Comparison of ENCODE assay signal across 8 mouse cellular contexts in the genomic region with DNA sequence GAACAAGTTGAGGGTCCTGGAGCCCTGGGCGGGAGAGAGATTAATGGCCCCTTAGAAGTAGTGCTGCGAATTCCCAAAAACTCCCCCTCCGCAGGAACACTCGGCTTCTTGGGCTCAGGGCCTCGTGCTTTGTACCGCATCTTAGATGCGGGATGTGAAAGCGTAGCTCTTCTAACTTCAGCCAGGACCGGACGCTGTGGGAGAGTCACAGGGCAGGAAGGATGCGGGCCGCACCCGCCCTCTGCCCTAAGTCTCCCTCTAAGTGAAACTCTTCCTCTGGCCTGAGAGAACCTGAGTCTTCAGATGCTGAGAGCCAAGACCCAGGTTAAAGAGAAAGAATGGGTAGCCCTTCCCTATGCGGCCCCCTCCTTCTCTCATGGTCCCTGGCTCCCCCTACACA. TPM values are rescaled to one million over a fixed set of nuclear protein-coding genes. Genes with fewer than 3 reads are reported as not detected.
DNase-seq lines count a peak whose midpoint lies in the region; ATAC-seq lines count a peak whose summit lies in the region.

No protein-coding gene starts in this region.

- 0 out of 2 replicates have a peak, but pooled peaks cover 9% of the 10 kb centered on the region for H3K36me3 ChIP-seq in forebrain, embryonic 13.5 days (ENCODE audit: poor library complexity, severe bottlenecking)

- no peak for ATAC-seq in forebrain, embryonic 13.5 days

- H3K4me2 ChIP-seq in forebrain, embryonic 13.5 days: peak overlapping the region; percentile 98

- DNase-seq in heart, adult 18-20 months: peak; percentile 63 to 75
- DNase-seq in heart, postnatal 4 days: no peak
- peak; percentile 46 for DNase-seq in kidney, adult 18-20 months
- peak; percentile 62 for DNase-seq in lung, postnatal 10 days
- no peak for DNase-seq in ovary, postnatal 10 days (ENCODE audit: low spot score)
- no peak for DNase-seq in gastrocnemius, adult 18-20 months (ENCODE audit: low spot score)
- DNase-seq in frontal cortex, postnatal 25 days (ENCODE audit: low spot score in 2 of 2): no peak

- 4% methylated on average over 14 of the region's 14 CpGs for WGBS in forebrain, embryonic 13.5 days

- H3K4me3 ChIP-seq in forebrain, embryonic 13.5 days: peak overlapping the region; percentile 71

- H3K27ac ChIP-seq in forebrain, embryonic 13.5 days: no peak overlapping the region

- no peaks in the 10 kb centered on the region for H3K9me3 ChIP-seq in forebrain, embryonic 13.5 days (replicated peaks)

- H3K27me3 ChIP-seq in forebrain, embryonic 13.5 days: peaks cover 21% of the 10 kb centered on the region; the same call in 1 of the 2 replicates

- H3K4me1 ChIP-seq in forebrain, embryonic 13.5 days: peaks cover 58% of the 10 kb centered on the region

- H3K9ac ChIP-seq in forebrain, embryonic 13.5 days: peak overlapping the region; percentile 85

RNA-seq across cellular contexts. Expression of gene Grasp, which starts 1.0 kb away (rescaled TPM):
- total RNA-seq in heart, adult 18-20 months (2021): 1 to 10 TPM; 8.7 to 9.7 TPM
- 10 to 100 TPM; 13.9 to 15.1 TPM for total RNA-seq in heart, postnatal 4 days (2021)
- 1.3 and 1.5 TPM in 2 replicates for polyA plus RNA-seq in forebrain, embryonic 13.5 days (2015; fragmentation: Nextera tagmentation; extraction: Ambion mirVana)
- total RNA-seq in gastrocnemius, adult 18-20 months (2021): 1 to 10 TPM; 4.4 to 5.1 TPM

RNA-seq across cellular contexts. Expression of gene Nr4a1, which starts 29.1 kb away (rescaled TPM):
- total RNA-seq in heart, adult 18-20 months (2021): 10 to 100 TPM in 1 of 2 experiments, 1 to 10 TPM in 1; 7.7 to 10.5 TPM
- 10 to 100 TPM; 48.1 to 49.6 TPM for total RNA-seq in heart, postnatal 4 days (2021)
- polyA plus RNA-seq in forebrain, embryonic 13.5 days (2015; fragmentation: Nextera tagmentation; extraction: Ambion mirVana): 2.4 and 2.9 TPM in 2 replicates
- total RNA-seq in gastrocnemius, adult 18-20 months (2021): 100 to 1,000 TPM; 206 to 234 TPM

RNA-seq across cellular contexts. Expression of gene Acvr1b, which starts 51.1 kb away (rescaled TPM):
- 10 to 100 TPM in 1 of 2 experiments, 1 to 10 TPM in 1; 9.8 to 10.3 TPM for total RNA-seq in heart, adult 18-20 months (2021)
- total RNA-seq in heart, postnatal 4 days (2021): 10 to 100 TPM; 20.8 to 21.4 TPM
- 14.3 and 15.8 TPM in 2 replicates for polyA plus RNA-seq in forebrain, embryonic 13.5 days (2015; fragmentation: Nextera tagmentation; extraction: Ambion mirVana)
- 10 to 100 TPM; 26.0 to 48.0 TPM for total RNA-seq in gastrocnemius, adult 18-20 months (2021)

RNA-seq across cellular contexts. Expression of gene Atg101, which starts 59.1 kb away (rescaled TPM):
- 10 to 100 TPM; 20.0 to 21.3 TPM for total RNA-seq in heart, adult 18-20 months (2021)
- total RNA-seq in heart, postnatal 4 days (2021): 10 to 100 TPM; 21.7 to 23.3 TPM
- polyA plus RNA-seq in forebrain, embryonic 13.5 days (2015; fragmentation: Nextera tagmentation; extraction: Ambion mirVana): 81.6 and 85.1 TPM in 2 replicates
- total RNA-seq in gastrocnemius, adult 18-20 months (2021): 10 to 100 TPM; 25.0 to 31.3 TPM

Comparison
In these comparisons a context has a peak if more than half of its experiments do, and no peak if none do; other contexts are left out.
1. DNase-seq: peak in heart, adult 18-20 months (2 of 2), kidney, adult 18-20 months (single experiment) and lung, postnatal 10 days (single experiment); none in heart, postnatal 4 days (single experiment), ovary, postnatal 10 days (single experiment), gastrocnemius, adult 18-20 months (single experiment) and frontal cortex, postnatal 25 days (0 of 2).
2. RNA of gene Nr4a1, which starts 29.1 kb away (total RNA-seq): 206 to 234 TPM in gastrocnemius, adult 18-20 months and 48.1 to 49.6 TPM in heart, postnatal 4 days; 7.7 to 10.5 TPM in heart, adult 18-20 months; every median in the first group is over 4 times any median in the second.